Mouse (Mus musculus) hindbrain, embryonic 14.5 days (tissue): Measurements from ENCODE around the gene Nav2. TPM values are rescaled to one million over a fixed set of nuclear protein-coding genes. Genes with fewer than 3 reads are reported as not detected.

Experiments
- ATAC-seq: fragments of 200-750 bp; cut with Nextera tagmentation; 2 replicates; pipeline ENCODE4 v1.8.0; 2017; ENCODE audit warnings: moderate number of reproducible peaks, mild to moderate bottlenecking, moderate TSS enrichment, moderate library complexity; ENCODE audit not compliant: low FRiP score
- DNase-seq: peaks from one replicate; pipeline ENCODE4 v3.0.0-alpha.2; 2015; ENCODE audit warnings: low spot score
- H3K27ac ChIP-seq: fragments of 300-500 bp; sonication (generic); 2 replicates; pipeline ENCODE4 v1.5.1; 2014; ENCODE audit warnings: mild to moderate bottlenecking, moderate library complexity
- H3K27me3 ChIP-seq: fragments of 300-500 bp; sonication (generic); 2 replicates; pipeline ENCODE4 v1.6.1; 2014; ENCODE audit warnings: mild to moderate bottlenecking, low read length, mixed read lengths; ENCODE audit not compliant: control insufficient read depth, insufficient read depth
- H3K36me3 ChIP-seq: fragments of 300-500 bp; sonication (generic); replicated peaks from 2 replicates; pipeline ENCODE4 v1.6.1; 2014; ENCODE audit not compliant: control insufficient read depth, insufficient read depth
- H3K4me1 ChIP-seq: fragments of 300-500 bp; sonication (generic); replicated peaks from 2 replicates; pipeline ENCODE4 v1.6.1; 2014; ENCODE audit warnings: antibody characterized with exemption, low read length, mixed read lengths; ENCODE audit not compliant: control insufficient read depth, insufficient read depth
- H3K4me2 ChIP-seq: fragments of 300-500 bp; sonication (generic); replicated peaks from 2 replicates; pipeline ENCODE4 v1.6.1; 2014; ENCODE audit warnings: mild to moderate bottlenecking, moderate library complexity
- H3K4me3 ChIP-seq: fragments of 300-500 bp; sonication (generic); replicated peaks from 2 replicates; pipeline ENCODE4 v1.5.1; 2014; ENCODE audit warnings: mild to moderate bottlenecking, low read length
- H3K9ac ChIP-seq: fragments of 300-500 bp; sonication (generic); 2 replicates; pipeline ENCODE4 v1.6.1; 2014
- H3K9me3 ChIP-seq: fragments of 300-500 bp; sonication (generic); 2 replicates; pipeline ENCODE4 v1.6.1; 2016; ENCODE audit warnings: low read length; ENCODE audit not compliant: control insufficient read depth
- WGBS: fragments of 180-500 bp; shearing (Covaris S2); extraction: QIAGEN DNeasy Blood & Tissue Kit; methylation state at CpG from one replicate; pipeline ENCODE4 v1.1.7; 2014; 5-methylcytosine and 5-hydroxymethylcytosine counted together
- polyA plus RNA-seq: library from polyadenylated mRNA; unstranded; fragments of >200 nt; fragmentation: Nextera tagmentation; extraction: Ambion mirVana; gene quantifications from 2 replicates; pipeline ENCODE4 v1.2.1, GENCODE M21; 2014

The Nav2 gene
- polyA plus RNA-seq, 1 experiment from 2014 or later = 28.2 TPM

DNA sequence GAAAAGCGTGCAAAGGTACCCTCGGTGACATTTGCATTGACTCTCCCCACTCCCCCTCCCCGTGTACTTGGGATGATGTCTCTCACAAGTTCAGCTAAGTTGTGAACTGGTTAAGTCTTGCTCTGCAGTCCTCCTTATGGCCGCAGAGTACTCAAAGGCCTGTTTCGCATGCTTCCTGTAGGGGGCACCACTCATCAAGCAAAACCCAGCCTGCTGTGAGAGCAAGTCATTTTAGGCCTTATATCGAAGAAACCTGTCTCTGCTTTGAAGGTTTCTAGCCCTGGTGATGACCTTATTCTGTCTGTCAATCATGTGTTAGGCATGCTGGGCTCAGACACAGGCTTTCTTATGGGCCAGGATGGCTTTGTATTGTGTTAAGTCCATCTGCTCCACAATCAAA lies 519.3 kb downstream of the Nav2 start:
- Histone ChIP-seq H3K4me2 (no peak overlapping the region), H3K27me3 (no peaks in the 10 kb centered on the region), H3K9me3 (no peaks in the 10 kb centered on the region), H3K27ac (no peak overlapping the region), H3K4me1 (no peaks in the 10 kb centered on the region), H3K9ac (no peak overlapping the region), H3K36me3 (no peaks in the 10 kb centered on the region), H3K4me3 (no peak overlapping the region)
- DNase-seq = no peak
- no peak for ATAC-seq
- WGBS = 57% methylated on average over 6 of the region's 6 CpGs

- Histone ChIP-seq H3K27me3 (no peaks in the 10 kb centered on the region), H3K9ac (no peak overlapping the region), H3K4me3 (no peak overlapping the region), H3K27ac (no peak overlapping the region), H3K4me1 (no peaks in the 10 kb centered on the region), H3K4me2 (no peak overlapping the region), H3K36me3 (no peaks in the 10 kb centered on the region), H3K9me3 (no peaks in the 10 kb centered on the region)
- no peak for DNase-seq
- WGBS = 73% methylated on average over 5 of the region's 5 CpGs
- ATAC-seq = peak; percentile 84
Observed at GRCm38 (mm10) chr7:49428947-49429346, 520.4 kb downstream of the Nav2 start.

DNA sequence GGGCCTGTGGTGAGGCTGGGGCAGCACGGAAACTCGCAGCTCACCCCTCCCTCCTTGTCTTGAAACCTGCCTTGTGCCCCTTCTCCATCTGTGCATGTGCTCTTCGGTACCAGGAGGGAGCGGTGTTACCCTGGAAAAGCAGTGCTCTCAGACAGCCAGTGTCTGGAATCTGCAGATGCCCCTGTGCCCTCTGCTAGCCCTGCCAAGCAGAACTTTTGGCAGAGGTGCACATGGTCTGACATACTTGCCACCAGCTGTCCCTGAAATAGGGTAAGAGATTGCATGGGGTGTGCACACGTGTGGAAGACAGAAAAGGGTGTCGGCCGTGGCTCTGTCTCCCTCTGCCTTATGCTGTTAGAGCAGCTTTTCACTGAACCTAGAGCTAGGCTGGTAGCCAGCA lies 522.3 kb downstream of the Nav2 start:
- Histone ChIP-seq H3K4me2 (no peak overlapping the region), H3K9ac (no peak overlapping the region), H3K4me1 (no peaks in the 10 kb centered on the region), H3K4me3 (no peak overlapping the region), H3K27me3 (no peaks in the 10 kb centered on the region), H3K9me3 (no peaks in the 10 kb centered on the region), H3K36me3 (no peaks in the 10 kb centered on the region), H3K27ac (no peak overlapping the region)
- DNase-seq = no peak
- 84% methylated on average over 7 of the region's 7 CpGs for WGBS
- ATAC-seq = no peak

DNA sequence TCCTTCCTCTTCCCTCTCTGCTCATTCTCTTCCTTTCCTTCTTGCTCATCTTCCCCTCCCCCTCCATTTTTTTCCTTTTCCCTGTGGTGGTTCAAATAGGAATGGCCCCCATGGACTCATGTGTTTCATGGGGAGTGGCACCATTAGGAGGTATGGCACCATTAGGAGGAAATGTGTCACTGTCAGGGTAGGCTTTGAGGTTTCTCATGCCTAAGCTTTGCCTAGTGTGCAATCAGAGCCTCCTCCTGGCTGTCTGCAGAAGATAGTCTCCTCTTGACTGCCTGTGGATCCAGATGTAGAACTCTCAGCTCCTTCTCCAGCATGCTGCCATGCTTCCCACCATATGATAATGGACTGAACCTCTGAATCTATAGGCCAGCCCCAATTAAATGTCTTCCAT lies 525.4 kb downstream of the Nav2 start:
- ATAC-seq (no peak), DNase-seq (no peak)
- H3K4me1 ChIP-seq = peaks cover 8% of the 10 kb centered on the region; the same call in 1 of the 2 replicates
- H3K36me3 ChIP-seq = no peaks in the 10 kb centered on the region
- H3K27ac ChIP-seq = no peak overlapping the region
- no peak overlapping the region for H3K4me2 ChIP-seq
- no peaks in the 10 kb centered on the region for H3K9me3 ChIP-seq
- H3K4me3 ChIP-seq = no peak overlapping the region
- H3K9ac ChIP-seq = no peak overlapping the region
- no peaks in the 10 kb centered on the region for H3K27me3 ChIP-seq

GRCm38 (mm10) chr7:49436492-49436891 lies 528.0 kb downstream of the Nav2 start:
- no peaks in the 10 kb centered on the region for H3K36me3 ChIP-seq
- H3K4me2 ChIP-seq = no peak overlapping the region
- DNase-seq (no peak), ATAC-seq (no peak)
- no peak overlapping the region for H3K9ac ChIP-seq
- H3K4me1 ChIP-seq = peaks cover 11% of the 10 kb centered on the region; the same call in 1 of the 2 replicates
- H3K4me3 ChIP-seq = no peak overlapping the region
- H3K9me3 ChIP-seq = no peaks in the 10 kb centered on the region
- no peak overlapping the region for H3K27ac ChIP-seq
- 71% methylated on average over 7 of the region's 7 CpGs for WGBS
- H3K27me3 ChIP-seq = no peaks in the 10 kb centered on the region

GRCm38 (mm10) chr7:49437901-49438300 lies 529.4 kb downstream of the Nav2 start:
- no peak overlapping the region for H3K27ac ChIP-seq
- no peaks in the 10 kb centered on the region for H3K27me3 ChIP-seq
- no peak overlapping the region for H3K4me2 ChIP-seq
- no peaks in the 10 kb centered on the region for H3K36me3 ChIP-seq
- H3K9ac ChIP-seq = no peak overlapping the region
- 47% methylated on average over 11 of the region's 11 CpGs for WGBS
- H3K4me3 ChIP-seq = no peak overlapping the region
- ATAC-seq = no peak
- no peaks in the 10 kb centered on the region for H3K9me3 ChIP-seq
- no peak for DNase-seq
- peaks cover 11% of the 10 kb centered on the region; the same call in 1 of the 2 replicates for H3K4me1 ChIP-seq

DNA sequence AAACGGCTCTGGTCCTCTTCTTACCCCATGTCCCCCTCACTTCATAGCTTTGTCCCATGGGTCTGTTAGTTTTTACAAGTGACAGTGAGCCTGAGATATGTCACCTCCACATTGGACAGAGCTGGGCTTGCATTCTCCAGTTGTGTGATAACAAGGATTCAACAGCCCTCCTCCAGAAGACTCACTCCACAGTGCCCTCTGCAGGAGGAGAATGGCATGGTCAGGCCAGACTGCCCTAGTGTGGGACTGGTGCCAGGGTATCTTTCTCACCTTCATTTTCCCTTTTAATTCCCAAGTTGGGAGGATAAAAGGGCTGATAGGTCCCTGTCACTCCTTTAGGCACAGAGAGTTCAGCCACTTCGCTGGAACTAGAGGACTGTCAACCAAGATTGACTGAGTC lies 530.6 kb downstream of the Nav2 start:
- no peak for DNase-seq
- no peak overlapping the region for H3K27ac ChIP-seq
- peaks cover 11% of the 10 kb centered on the region; the same call in 1 of the 2 replicates for H3K4me1 ChIP-seq
- 75% methylated on average over 2 of the region's 2 CpGs for WGBS
- no peak overlapping the region for H3K9ac ChIP-seq
- H3K36me3 ChIP-seq = no peaks in the 10 kb centered on the region
- H3K9me3 ChIP-seq = no peaks in the 10 kb centered on the region
- no peaks in the 10 kb centered on the region for H3K27me3 ChIP-seq
- no peak overlapping the region for H3K4me3 ChIP-seq
- H3K4me2 ChIP-seq = no peak overlapping the region
- ATAC-seq = no peak

- DNase-seq (no peak), ATAC-seq (no peak)
- Histone ChIP-seq H3K4me1 (peaks cover 11% of the 10 kb centered on the region; the same call in 1 of the 2 replicates), H3K36me3 (no peaks in the 10 kb centered on the region), H3K27ac (no peak overlapping the region), H3K4me2 (no peak overlapping the region), H3K9ac (no peak overlapping the region), H3K27me3 (no peaks in the 10 kb centered on the region), H3K4me3 (no peak overlapping the region), H3K9me3 (no peaks in the 10 kb centered on the region)
- 89% methylated on average over 14 of the region's 14 CpGs for WGBS
Observed at GRCm38 (mm10) chr7:49440333-49440969, 531.9 kb downstream of the Nav2 start.

DNA sequence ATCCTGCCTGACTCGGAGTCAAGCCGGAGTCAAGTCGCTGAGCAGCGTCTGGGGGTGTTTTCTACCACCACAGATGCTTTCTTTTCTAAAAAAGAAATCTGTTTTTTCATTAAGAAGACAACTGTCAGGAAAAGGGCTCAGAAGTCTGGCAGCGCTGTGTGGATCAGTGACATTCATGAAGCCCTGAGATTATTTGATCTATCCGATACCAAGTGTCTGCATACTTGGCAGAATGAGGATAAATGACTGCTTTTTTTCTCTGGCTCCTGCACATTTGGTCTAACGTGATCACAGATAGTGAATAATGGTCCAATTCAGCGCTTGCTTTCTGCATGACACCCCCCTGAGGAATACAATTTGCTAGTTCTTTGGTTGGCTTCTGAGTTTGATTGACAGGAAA lies 533.7 kb downstream of the Nav2 start:
- Histone ChIP-seq H3K4me1 (peaks cover 11% of the 10 kb centered on the region; the same call in 1 of the 2 replicates), H3K4me3 (no peak overlapping the region), H3K27ac (no peak overlapping the region), H3K9ac (no peak overlapping the region), H3K36me3 (no peaks in the 10 kb centered on the region), H3K9me3 (no peaks in the 10 kb centered on the region), H3K4me2 (no peak overlapping the region), H3K27me3 (no peaks in the 10 kb centered on the region)
- no peak for DNase-seq
- 55% methylated on average over 8 of the region's 8 CpGs for WGBS
- no peak for ATAC-seq

- Histone ChIP-seq H3K4me3 (no peak overlapping the region), H3K4me2 (no peak overlapping the region), H3K36me3 (no peaks in the 10 kb centered on the region), H3K27ac (no peak overlapping the region), H3K9me3 (no peaks in the 10 kb centered on the region), H3K9ac (no peak overlapping the region), H3K27me3 (no peaks in the 10 kb centered on the region), H3K4me1 (peaks cover 14% of the 10 kb centered on the region)
- no peak for ATAC-seq
- 64% methylated on average over 3 of the region's 3 CpGs for WGBS
- no peak for DNase-seq
Observed at GRCm38 (mm10) chr7:49448580-49448979, 540.1 kb downstream of the Nav2 start.
